Mouse (Mus musculus): ENCODE data around the gene Ttyh2.

DNA sequence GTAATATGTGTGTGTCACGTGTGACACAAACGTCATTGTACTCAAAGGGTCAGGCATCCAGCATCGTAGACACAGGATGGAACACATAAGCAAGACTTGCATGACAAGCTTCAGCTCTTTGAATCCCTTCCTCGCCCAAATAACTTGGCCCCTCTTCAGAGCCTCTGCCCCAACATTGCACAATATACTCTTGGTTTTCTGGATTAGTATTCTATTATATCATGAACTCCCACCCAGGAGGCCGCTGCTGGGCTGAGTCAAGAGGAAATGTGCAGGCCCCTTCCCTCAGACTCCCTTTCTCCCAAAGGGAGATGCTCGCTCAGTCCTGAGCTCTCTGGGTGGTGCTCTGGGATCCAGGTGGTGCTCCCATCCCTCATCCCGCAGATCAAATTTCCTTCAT, 23.3 kb downstream of the Ttyh2 start:
- TF ChIP-seq CTCF (IDR thresholded peaks at IDR 0.05; ENCODE audit: low read depth, low read length): no peak
- TF ChIP-seq TAL1 (conservative IDR thresholded peaks at IDR 0.05; ENCODE audit: low read depth, low read length): no peak
- TF ChIP-seq GATA1 (IDR thresholded peaks at IDR 0.05; ENCODE audit: borderline replicate concordance, low read length): no peak
